Mouse (Mus musculus): Measurements from ENCODE around the gene Sp140.
"Not testable (repeated sequence)": the region's sequence is repeated elsewhere in the genome, so short reads cannot be mapped to it uniquely, and the experiment has no call there.

Sp140 gene

DNA sequence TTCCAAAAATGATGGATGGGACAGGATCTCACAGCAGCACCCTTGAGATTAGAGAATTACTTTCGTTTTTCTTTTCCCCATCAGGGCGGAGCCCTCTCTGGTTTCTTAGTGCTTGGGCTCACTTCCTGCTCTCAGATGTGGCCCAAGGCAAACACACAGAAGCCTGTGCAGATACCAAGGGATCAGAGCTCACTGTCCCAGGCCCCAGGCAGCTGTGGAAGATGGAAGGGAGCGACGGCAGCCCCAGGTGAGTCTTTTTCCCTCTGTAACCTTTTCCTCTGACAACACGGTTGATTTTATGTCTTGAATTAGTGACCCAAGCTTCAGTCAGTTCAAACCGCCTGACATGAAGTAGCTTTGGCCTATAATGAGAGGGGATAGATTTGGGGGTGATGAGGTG is 49.7 kb downstream of the Sp140 start, which contains the start of gene Sp100:
TSS of gene Sp100 (plus strand) at position 108 of the 400 bp plus-strand sequence.
- DNase-seq (ENCODE audit: low spot score): not testable (repeated sequence)

DNA sequence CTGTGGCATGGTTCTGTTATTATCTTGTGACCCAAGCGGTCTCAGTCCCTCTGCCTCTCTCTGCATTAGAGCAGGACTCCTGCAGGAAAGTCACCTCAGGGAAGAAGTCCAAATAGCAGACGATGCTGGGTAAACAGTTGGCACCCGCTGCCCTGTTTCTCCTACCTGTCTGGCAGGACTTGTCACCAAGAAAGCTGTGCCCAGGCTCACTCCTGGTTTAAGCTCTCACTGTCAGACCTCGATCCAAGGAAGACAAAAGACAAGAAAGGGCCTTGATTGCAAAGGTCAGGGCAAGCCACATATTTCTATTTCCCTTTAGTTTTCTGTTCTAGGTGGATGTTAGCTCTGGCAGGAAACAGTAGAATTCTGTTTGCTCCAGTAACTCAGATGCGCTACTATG is 50.3 kb downstream of the Sp140 start:
- DNase-seq (ENCODE audit: low spot score): not testable (repeated sequence)

DNA sequence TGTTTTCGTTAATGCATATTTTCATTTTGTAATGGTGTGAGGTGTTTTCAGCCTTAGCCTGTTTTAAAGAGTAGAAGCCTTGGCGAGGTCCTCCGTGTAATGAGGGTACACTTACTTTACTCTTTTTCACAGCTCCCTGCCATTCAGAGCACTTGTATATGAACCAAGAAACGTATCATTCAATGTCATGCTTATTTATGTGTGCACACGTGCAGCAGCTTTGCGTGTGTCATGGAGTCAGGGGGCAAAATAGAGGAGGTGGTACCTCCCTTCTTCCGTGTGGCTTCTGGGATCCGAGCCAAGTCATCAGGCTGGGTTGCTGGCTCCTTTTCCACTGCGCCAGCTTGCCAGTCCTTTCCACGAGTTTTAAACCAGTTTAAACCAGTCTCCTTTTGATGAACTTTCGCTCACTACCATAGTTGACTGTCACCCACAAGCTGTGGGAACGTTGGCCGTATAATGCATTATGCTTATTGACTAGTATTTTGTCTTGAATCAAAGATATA is 51.6 kb downstream of the Sp140 start:
- not testable (repeated sequence) for DNase-seq (ENCODE audit: low spot score)

DNA sequence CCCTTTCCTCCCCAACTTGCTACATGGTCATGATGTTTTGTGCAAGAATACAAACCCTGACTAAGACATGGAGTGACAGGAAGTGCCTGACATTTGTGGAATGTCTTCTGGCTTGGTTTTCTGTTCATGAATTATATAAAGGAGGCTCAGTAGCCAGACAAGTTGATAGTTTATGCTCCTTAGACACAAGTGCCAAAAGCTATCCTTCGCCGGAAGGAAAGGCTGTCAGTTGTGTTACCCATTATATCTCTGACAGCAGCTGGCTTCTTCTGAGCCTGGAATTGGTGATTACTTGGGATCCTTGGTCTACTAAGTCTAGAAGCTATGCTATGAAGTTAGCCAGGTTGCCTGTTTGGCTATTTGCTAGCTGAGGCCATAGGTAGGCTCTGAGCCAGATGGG is 57.0 kb downstream of the Sp140 start:
- DNase-seq (ENCODE audit: low spot score): not testable (repeated sequence)

DNA sequence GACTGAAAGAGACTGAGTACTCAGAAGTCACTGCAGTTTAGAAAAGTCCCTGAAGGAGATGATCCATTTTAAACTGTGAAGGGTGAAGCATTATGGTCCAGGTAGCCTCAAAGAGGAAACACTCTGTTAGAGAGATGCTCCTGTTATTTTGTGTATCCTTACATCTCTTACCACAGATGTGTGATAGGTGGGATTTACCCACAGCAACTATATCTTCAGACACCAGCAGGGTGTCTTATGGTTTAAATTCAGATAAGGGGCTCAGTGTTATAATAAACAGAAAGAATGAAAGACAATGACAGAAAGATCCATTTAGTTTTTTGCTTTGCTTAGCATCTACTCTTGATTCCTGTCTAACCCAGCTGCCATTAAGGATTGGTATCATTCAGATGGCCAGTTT is 64.1 kb downstream of the Sp140 start:
- DNase-seq (ENCODE audit: low spot score): no peak

DNA sequence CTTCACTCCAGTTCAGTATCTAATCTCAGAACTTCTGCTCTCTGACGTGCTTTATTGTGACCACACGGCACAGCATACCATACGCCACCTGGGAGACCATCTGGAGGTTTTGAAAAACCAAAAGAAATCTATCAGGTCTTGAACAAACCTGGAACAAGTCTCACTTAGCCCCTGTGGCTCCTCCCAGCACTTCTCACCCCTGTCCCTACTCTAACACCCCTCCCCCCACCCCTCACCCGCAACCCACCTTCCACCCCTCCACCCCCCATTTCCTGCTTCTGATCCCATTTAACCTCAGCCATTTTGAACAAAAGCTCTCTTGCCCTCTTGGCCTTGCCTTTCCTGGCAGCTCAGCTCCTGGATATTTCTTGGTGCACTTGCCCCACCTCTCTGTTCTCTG is 80.0 kb downstream of the Sp140 start:
- no peak for DNase-seq (ENCODE audit: low spot score)

DNA sequence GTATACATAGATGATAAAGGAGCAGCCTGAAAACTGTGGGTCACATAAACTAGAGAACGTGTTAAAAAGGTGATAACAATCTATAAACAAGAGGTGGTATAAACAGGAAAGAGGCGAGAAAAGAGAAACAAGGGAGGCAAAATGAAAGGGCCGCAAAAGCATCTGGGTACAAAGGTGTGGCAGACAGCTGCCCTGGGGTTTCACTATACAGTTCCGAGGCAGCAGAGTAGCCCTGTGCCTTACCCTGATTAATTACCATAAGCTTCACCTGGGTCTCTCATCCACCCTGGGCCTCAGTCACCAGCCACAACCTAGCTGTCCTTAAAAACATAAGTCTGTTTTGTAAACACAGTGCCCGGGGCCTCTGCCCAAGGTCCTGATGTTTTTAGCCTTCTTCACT is 86.5 kb downstream of the Sp140 start:
- DNase-seq (ENCODE audit: low spot score): no peak

DNA sequence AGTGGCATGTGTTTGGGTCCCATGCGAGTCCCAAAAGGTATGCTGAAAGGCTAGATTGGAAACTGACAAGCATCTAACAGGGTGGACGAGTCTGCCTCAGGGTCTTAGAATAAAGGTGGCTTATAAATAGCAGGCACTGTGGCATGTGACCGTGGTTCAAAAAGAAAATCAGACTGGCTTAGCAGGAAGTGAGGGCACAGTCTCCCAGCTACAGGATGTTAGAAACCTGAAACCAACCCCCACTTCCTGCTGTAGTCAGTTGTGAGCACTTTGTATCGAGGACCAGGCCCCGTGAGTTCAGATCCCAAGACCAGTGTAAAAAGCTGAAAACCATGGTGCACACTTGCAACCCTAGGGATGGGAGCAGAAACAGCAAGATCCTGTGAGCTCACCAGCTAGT is 87.2 kb downstream of the Sp140 start:
- DNase-seq (ENCODE audit: low spot score): no peak

DNA sequence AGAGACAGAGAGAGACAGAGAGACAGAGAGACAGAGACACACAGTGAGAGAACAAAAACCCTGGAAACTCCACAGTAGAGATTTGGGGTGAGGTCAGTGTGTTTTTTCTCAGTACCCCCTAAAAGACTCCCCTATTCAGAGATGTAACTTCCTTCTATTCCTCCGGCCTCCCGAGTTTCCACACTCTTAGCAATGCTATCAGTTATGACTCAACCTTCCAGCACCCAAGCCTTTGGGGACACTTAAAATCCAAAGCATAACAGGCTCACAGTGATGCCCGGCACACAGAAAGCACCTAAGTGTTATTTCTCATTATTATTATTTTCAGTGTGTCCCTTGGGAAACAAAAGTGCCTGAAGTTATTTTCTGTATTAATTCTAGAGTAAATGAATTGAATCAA is 90.4 kb downstream of the Sp140 start:
- DNase-seq (ENCODE audit: low spot score): no peak

DNA sequence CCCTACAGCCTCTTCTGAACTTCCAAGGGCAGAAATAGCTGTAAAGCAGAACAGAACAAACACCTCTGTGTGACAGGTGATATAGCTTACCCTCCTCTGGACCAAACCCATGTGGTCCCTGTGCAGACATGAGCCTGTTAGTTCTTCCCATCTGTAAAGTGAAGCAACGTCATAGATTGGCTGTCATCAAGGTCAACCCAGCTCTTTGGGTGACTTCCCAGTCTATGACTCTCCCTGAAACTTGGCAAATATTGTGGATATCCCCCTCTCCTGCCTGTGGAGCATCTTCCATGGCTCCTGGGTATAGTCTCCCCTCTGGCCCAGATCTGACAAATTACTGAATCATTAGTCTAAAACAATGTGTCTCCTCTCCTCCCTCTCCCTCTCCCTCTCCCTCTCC is 92.1 kb downstream of the Sp140 start:
- DNase-seq (ENCODE audit: low spot score): no peak

DNA sequence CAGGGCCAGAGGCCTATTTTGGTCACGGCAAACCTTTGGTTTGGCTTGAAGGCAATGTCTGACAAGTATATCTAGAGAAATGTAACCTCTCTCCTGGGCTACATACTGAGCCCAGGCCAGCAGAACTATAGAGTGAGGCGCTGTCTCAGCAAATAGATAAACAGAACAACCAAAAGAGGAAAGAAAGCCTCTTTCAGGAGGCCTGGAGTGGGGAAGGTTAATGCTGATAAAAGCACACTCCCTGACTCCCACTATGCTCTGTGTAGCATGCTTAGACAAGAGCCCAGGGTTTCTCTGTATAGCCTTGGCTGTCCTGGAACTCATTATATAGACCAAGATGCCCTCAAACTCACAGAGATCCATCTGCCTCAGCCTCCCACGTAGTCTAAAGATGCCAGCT is 93.1 kb downstream of the Sp140 start:
- DNase-seq (ENCODE audit: low spot score): no peak

All from ovary, postnatal 14 days (tissue).